Mouse (Mus musculus): Measurements from ENCODE around the gene Ugt2a3.
"Not testable (repeated sequence)": the region's sequence is repeated elsewhere in the genome, so short reads cannot be mapped to it uniquely, and the experiment has no call there.

Gene Ugt2a3

GRCm38 (mm10) chr5:87336961-87337697 is at the start of gene Ugt2a3:
TSS of gene Ugt2a3 (minus strand) at chr5:87337195.
- DNase-seq (ENCODE audit: low read depth) = no peak

- DNase-seq (ENCODE audit: low read depth) = no peak
Observed at GRCm38 (mm10) chr5:87380234-87380633, 43.2 kb upstream of the Ugt2a3 start.

DNA sequence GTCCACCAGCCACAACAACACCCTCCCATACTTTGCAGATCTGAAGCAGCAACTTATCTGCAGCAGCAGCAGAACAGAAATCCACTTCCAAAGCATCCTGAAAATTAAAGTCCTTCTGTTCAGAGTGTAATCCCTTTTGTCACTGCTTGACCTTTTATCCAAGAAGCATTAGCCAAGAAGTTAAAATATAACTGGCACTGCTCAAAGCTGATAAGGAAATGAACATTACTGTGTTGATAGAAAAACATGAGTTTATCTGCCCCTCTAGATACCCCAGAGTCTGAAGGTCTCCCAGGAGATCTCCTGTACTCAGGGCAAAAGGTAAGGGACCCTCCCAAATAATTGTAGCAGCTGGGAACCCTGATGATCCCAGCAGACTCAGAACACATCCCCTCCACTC is 42.8 kb upstream of the Ugt2a3 start:
- no peak for DNase-seq (ENCODE audit: low read depth)

DNA sequence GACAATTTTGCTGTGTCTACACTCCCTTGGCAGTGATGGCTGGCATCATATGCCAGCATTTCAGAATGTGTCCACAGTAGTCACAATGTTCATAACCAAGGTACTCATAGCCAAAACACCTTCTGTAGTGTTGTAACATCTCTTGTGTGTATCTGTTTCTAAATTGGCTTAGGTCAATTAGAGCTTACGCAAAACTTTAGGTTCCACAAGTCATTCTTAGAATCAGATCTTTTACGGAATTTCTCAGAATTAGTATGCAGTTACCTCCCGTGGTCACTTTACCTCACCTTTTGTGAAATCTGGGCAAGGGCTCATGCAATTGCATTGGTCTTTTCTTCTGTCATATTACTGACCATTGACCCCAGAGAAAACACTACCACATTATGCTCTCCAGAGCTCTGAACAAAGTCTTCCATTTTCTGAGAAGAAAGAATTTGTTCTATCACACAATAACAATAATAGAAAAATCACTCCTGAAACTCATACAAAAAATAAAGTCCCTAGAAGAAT is 38.9 kb upstream of the Ugt2a3 start:
- no peak for DNase-seq (ENCODE audit: low read depth)

GRCm38 (mm10) chr5:87373502-87373863 is 36.5 kb upstream of the Ugt2a3 start:
- no peak for DNase-seq (ENCODE audit: low read depth)

DNA sequence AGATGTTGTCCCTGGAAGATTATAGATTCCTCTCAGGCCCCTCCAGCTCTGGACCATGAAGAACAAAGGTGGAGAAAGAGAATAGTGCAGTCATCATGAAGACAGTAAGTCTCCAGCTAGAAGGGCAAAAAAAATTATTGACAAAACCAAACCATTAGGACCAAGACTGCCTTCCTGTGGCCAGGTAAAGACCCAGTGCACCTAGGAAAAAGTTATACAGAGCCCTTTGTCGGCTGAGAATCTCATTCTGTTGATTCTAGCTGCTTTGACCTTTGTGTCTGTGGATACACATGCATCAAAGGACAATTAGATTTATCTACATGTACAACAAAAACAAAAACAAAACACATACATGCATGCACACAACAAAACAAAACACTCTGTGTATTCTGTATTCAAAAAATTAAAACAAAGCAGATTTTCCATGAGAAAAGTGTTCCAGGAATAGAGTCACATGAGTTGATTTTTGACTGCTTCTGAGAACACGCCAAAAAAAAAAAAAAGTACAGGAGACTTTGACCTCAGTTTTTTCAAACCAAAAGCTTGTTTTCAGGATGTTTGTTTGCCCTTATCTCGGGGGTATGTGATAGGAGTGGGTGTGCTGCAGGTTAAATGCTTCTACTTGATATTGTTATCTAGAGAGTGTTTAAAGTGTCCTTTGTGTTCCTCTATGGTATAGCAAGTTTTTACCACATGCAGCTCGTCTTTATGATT is 36.0 kb upstream of the Ugt2a3 start:
- not testable (repeated sequence) for DNase-seq (ENCODE audit: low read depth)

DNA sequence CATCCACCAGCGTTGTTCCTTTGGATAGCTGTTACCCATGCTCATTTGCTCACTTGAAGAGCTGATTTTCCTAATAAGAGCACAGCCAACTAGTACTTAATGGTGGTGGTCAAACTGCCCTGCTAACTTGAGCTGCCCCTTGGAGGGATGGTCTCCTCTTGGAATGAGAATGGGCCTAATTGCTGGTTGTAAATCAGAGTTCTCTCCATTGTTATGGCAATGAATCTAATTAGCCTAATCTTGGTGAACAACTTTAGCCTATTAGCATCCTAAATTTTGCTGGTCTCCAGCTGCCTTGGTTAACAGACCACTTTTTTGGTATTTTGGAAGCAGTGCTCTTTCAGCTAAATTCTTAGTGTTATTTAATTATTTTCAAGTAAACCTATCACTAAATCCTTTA is 13.4 kb upstream of the Ugt2a3 start:
- no peak for DNase-seq (ENCODE audit: low read depth)

DNA sequence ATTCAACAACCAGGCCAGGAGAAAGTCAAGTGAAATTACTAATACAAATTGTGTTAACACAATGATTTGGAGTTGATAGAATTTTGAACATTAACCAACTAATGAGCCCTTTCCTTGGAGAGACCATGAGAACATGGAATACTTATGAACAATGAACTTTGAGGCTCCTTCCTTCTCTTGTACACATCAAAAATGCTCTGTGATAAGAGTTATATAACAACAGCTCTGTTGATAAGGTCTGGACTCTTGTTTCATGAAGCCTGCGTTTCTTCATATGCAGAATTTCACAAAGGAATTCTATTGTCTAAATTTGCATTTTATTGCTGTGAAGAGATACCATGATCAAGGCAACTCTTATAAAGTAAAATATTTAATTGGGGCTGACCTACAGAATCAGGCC is 12.2 kb upstream of the Ugt2a3 start:
- DNase-seq (ENCODE audit: low read depth) = not testable (repeated sequence)

- not testable (repeated sequence) for DNase-seq (ENCODE audit: low read depth)
Observed at GRCm38 (mm10) chr5:87347479-87348078, 10.6 kb upstream of the Ugt2a3 start.

DNA sequence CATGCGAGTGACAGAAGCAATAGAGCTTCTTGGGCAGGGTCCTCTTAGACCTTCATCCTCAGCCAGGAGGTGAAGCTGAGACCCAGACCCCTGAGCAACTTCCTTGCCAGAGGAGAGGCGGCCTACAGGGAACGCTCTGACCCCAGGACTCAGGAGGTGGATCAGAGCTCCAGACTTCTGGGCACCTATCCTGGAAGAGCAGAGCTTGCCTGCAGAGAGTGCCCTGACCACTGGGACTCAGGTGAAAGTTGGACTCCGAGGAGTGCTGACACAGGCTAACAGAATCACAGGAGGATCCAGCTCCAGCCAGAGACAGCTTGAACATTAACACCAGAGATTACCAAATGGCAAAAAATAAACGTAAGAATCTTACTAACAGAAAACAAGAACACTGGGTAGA is 3.5 kb upstream of the Ugt2a3 start:
- no peak for DNase-seq (ENCODE audit: low read depth)

DNA sequence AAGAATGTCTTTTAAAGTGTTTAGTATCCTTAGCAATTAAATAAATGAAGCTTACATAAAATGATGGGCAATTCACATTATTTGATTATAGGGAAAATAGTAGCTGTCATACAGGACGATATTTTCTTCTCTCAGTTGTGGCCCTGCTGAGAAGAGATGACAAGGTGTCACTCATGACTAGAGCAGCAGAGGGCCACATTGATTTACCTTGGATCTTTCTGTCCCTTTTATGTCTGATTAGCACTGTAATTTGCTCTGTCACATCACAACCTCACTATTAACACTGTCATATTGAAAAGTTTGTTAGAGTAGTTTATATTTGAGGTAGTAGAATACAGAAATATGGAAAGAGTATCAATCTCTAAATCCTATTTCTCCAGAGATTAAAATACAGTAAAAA is 1.8 kb downstream of the Ugt2a3 start:
- no peak for DNase-seq (ENCODE audit: low read depth)

GRCm38 (mm10) chr5:87333584-87333983 is 3.4 kb downstream of the Ugt2a3 start:
- DNase-seq (ENCODE audit: low read depth) = peak; percentile 33

DNA sequence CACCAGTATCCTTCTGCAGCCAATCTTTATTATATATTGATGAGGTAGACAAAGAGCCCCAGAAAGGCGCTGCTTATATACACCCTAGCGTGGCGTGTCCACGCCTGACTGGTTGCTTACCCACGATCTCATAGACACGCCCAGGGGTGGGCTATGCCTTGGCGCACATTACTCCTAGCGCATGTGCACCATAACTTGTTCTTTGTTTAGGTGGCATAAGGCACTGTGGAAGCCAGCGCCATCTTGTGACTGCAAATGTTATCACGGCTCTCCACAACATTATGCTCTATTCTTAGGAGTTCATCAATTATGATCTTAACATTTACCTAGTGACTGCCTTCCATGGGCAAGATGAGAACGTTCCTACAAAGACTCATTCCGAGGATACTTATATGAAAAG is 25.6 kb downstream of the Ugt2a3 start:
- peak; percentile 9 for DNase-seq (ENCODE audit: low read depth)

- DNase-seq (ENCODE audit: low read depth) = not testable (repeated sequence)
Observed at GRCm38 (mm10) chr5:87286180-87286579, 50.8 kb downstream of the Ugt2a3 start.

DNA sequence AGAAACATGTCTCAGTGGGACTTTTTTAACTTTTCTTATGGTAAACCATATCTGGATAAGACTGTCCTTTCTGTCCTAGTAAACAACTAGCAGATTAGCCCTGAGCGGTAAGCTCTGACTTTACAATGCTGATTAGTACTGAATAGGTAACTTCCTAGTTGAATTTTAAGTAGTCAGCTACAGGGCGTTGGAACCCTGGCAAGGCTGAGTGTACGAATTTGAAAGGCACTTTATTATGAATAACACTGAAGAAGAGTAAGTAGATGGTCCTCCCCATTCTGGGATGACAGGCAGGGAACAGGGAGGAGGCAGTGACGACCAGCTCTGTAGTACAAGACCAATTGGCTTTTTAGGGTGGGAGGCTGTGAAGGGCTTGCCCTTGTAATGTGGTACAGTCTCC is 61.0 kb downstream of the Ugt2a3 start:
- DNase-seq (ENCODE audit: low read depth) = not testable (repeated sequence)

DNA sequence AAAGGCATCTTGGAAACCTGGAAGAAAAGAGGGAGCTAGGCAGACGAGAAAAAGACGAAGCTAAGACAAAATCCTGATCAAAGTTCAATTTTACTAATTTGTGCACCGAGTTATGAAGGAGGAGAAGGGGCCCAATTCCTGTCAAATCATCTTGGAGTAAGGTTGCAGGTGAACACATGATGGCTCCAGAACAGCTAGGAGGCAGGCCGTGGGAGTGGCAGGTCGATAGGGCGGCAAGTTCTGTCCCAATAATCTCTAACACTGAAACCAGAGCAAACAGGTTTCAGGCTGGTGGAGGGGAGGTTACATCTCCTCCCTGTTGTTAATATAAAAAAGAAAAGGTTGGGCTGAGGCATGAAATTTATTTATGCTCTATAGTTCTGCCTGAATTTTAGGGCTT is 61.4 kb downstream of the Ugt2a3 start:
- DNase-seq (ENCODE audit: low read depth) = no peak

All from 416B (cell line).